Mouse (Mus musculus) embryonic facial prominence, embryonic 15.5 days (tissue): Measurements from ENCODE around the gene Klhdc8a. TPM values are rescaled to one million over a fixed set of nuclear protein-coding genes. Genes with fewer than 3 reads are reported as not detected.

Experiments
- ATAC-seq: fragments of 200-750 bp; cut with Nextera tagmentation; 2 replicates; pipeline ENCODE4 v1.8.0; 2017; ENCODE audit warnings: low read depth, moderate TSS enrichment; ENCODE audit not compliant: insufficient number of reproducible peaks, low FRiP score, low TSS enrichment
- H3K27ac ChIP-seq: fragments of 300-500 bp; sonication (generic); replicated peaks from 2 replicates; pipeline ENCODE4 v1.5.1; 2015; ENCODE audit warnings: mild to moderate bottlenecking, inconsistent platforms
- H3K27me3 ChIP-seq: fragments of 300-500 bp; sonication (generic); 2 replicates; pipeline ENCODE4 v1.6.1; 2015; ENCODE audit warnings: inconsistent platforms
- H3K36me3 ChIP-seq: fragments of 300-500 bp; sonication (generic); 2 replicates; pipeline ENCODE4 v1.6.1; 2015; ENCODE audit warnings: mild to moderate bottlenecking, inconsistent platforms
- H3K4me1 ChIP-seq: fragments of 300-500 bp; sonication (generic); 2 replicates; pipeline ENCODE4 v1.6.1; 2015; ENCODE audit warnings: inconsistent platforms
- H3K4me2 ChIP-seq: fragments of 300-500 bp; sonication (generic); replicated peaks from 2 replicates; pipeline ENCODE4 v1.6.1; 2015; ENCODE audit warnings: mild to moderate bottlenecking, inconsistent platforms
- H3K4me3 ChIP-seq: fragments of 300-500 bp; sonication (generic); replicated peaks from 2 replicates; pipeline ENCODE4 v1.5.1; 2015; ENCODE audit warnings: mild to moderate bottlenecking, inconsistent platforms
- H3K9ac ChIP-seq: fragments of 300-500 bp; sonication (generic); 2 replicates; pipeline ENCODE4 v1.6.1; 2015; ENCODE audit warnings: inconsistent platforms
- H3K9me3 ChIP-seq: fragments of 300-500 bp; sonication (generic); replicated peaks from 2 replicates; pipeline ENCODE4 v1.6.1; 2016; ENCODE audit warnings: inconsistent platforms
- WGBS: fragments of 180-500 bp; shearing (Covaris S2); methylation state at CpG from one replicate; pipeline ENCODE4 v1.1.7; 2015; 5-methylcytosine and 5-hydroxymethylcytosine counted together
- polyA plus RNA-seq: library from polyadenylated mRNA; unstranded; fragments of >200 nt; fragmentation: Nextera tagmentation; extraction: Ambion mirVana; gene quantifications from 2 replicates; pipeline ENCODE4 v1.2.1, GENCODE M21; 2015

Gene Klhdc8a
- polyA plus RNA-seq, 1 experiment from 2014 or later, result 0.87 TPM

DNA sequence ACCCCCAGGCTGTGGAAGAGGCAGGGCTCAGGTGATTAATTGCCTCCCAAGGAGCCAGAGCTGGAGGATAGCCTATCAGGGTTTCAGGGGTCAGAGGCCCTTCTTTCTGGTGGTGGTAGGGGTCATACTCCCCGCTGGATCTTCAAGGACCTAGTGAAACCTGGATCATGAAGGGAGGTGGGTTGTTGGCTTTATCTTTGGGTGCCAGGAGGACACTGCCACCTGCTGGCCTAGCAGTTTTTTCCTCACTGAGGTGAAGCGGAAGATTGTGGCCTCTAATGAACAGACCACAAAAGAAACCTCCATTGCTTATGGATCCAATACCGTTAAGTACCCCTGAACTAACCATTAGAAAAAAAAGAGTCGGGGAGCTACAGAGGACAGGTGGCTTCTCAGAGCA lies 7.7 kb downstream of the Klhdc8a start:
- Histone ChIP-seq H3K9me3 (no peaks in the 10 kb centered on the region), H3K4me1 (no peaks in the 10 kb centered on the region), H3K27me3 (peaks cover 14% of the 10 kb centered on the region), H3K36me3 (no peaks in the 10 kb centered on the region), H3K4me3 (no peak overlapping the region), H3K9ac (no peak overlapping the region), H3K27ac (no peak overlapping the region), H3K4me2 (no peak overlapping the region)
- ATAC-seq, result no peak
- WGBS, result 43% methylated on average over 4 of the region's 4 CpGs

DNA sequence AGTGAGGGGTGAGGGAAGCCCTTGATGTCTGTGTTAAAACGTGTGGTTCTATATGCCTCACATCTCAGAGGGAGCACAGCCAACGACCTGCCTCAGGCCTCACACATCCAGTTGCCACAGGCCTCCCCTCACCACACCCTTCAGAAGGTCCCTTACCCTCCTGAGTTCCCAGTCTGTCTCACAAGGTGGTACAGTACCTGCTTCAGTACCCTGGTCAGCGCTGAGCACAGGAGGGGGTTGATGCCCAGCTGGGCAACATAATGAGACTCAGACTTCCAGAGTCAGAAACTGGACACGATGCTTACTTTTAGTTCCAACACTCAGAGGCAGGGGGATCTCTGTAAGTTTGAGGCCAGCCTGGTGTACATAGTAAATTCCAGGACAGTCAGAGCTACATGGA lies 8.4 kb downstream of the Klhdc8a start:
- no peak for ATAC-seq
- Histone ChIP-seq H3K9me3 (no peaks in the 10 kb centered on the region), H3K4me3 (no peak overlapping the region), H3K9ac (no peak overlapping the region), H3K36me3 (no peaks in the 10 kb centered on the region), H3K27me3 (peaks cover 11% of the 10 kb centered on the region), H3K27ac (no peak overlapping the region), H3K4me1 (no peaks in the 10 kb centered on the region), H3K4me2 (no peak overlapping the region)
- WGBS, result 19% methylated on average over 4 of the region's 4 CpGs

DNA sequence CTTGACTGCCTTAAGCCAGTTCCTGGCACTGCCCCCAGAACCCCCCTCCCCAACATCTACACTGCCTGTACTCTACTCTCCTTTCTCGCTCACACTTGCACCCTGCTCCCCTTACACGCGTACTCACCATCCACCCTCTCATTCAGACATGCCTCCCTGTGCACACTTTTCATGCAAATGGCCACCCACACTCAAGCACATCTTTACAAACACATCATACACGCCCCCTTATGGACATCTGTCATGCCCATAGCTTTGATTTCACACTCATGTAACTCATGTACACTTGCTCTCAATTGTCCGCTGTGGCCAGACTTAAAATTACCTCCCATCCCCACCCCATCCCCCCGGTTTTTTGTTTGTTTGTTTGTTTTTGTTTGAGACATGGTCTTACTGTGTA lies 9.5 kb downstream of the Klhdc8a start:
- no peak overlapping the region for H3K4me3 ChIP-seq
- no peaks in the 10 kb centered on the region for H3K9me3 ChIP-seq
- H3K27ac ChIP-seq, result no peak overlapping the region
- no peaks in the 10 kb centered on the region for H3K4me1 ChIP-seq
- no peaks in the 10 kb centered on the region for H3K36me3 ChIP-seq
- no peak overlapping the region for H3K4me2 ChIP-seq
- H3K27me3 ChIP-seq, result peaks cover 9% of the 10 kb centered on the region
- no peak for ATAC-seq
- H3K9ac ChIP-seq, result no peak overlapping the region
- WGBS, result 82% methylated on average over 6 of the region's 6 CpGs

DNA sequence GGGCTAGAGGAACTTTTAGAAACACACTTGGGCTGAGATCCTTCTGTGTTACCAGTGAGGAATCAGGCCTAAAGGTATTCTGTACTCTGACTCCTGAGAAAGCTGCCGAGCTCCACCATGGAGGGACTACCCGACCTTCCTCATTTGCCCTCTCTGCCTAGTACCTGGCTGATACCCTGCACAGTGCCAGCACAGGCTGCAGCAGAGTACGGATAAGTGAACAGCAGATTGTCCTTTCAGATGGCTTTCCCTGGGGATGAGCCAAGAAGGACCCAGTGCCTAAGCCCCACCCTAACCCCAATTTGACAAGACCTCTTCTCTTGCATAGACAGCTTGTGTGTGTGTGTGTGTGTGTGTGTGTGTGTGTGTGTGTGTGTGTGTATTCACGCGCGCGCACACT lies 10.2 kb downstream of the Klhdc8a start:
- no peak overlapping the region for H3K27ac ChIP-seq
- no peak overlapping the region for H3K9ac ChIP-seq
- peaks cover 12% of the 10 kb centered on the region for H3K27me3 ChIP-seq
- H3K9me3 ChIP-seq, result no peaks in the 10 kb centered on the region
- H3K4me3 ChIP-seq, result no peak overlapping the region
- no peaks in the 10 kb centered on the region for H3K4me1 ChIP-seq
- H3K4me2 ChIP-seq, result no peak overlapping the region
- ATAC-seq, result no peak
- H3K36me3 ChIP-seq, result no peaks in the 10 kb centered on the region
- WGBS, result 87% methylated on average over 7 of the region's 7 CpGs

DNA sequence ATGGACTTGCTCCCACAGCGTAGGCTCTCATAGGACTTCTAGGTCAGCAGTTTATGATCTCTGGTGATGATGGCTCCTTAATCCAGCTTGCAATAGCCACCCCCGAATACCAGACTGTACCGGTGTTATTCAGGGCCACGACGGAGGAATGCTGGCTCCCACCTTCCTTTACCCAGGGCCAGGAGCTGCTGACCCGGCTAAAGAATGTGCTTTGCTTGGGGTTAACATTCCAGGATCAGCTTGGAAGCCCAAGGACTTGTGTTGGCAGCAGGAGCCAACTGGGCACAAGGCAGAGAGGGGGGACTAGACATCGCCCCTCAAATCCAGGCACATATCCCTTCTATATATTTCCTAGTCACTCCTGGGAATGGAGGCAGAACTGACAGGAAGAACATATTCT lies 12.3 kb downstream of the Klhdc8a start:
- no peak for ATAC-seq

DNA sequence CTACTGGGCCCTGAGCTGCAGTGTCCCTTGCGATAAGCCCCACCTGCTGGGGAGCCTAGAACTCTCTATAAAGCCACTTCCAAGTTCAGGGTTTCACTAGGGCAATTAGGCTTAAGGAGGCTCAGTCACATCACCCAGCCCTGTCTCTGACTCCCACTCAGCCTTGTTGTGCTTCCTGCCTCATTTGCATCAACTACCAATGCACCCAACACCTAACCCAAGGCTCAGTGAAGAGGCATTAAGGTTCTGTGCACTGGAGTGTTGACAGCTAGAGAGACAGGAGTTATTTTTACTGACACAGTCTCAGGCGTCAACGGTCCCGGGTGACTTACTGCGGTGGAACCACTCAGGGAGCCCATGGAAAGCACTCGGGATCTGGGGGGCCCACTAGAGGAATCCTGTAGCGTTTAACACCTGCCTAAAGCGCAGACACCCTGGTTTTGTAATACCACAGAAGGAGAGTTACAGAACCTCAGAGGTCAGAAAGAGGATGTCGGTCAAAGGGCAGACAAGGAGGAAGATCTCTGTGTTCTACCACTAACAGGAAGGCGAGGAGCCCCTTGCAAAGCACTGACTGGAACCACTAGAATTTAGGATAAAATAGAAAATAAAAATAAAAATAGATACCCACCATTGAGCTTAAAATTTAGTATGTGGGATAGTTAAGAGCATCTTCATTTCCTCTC lies 12.9 kb downstream of the Klhdc8a start:
- Histone ChIP-seq H3K27me3 (peaks cover 31% of the 10 kb centered on the region), H3K27ac (no peak overlapping the region)
- WGBS, result 64% methylated on average over 10 of the region's 10 CpGs

More for the DNA sequence above, 12.3 kb downstream of the Klhdc8a start:
- 64% methylated on average over 7 of the region's 7 CpGs for WGBS
- no peaks in the 10 kb centered on the region for H3K36me3 ChIP-seq
- no peak overlapping the region for H3K27ac ChIP-seq
- no peaks in the 10 kb centered on the region for H3K9me3 ChIP-seq
- H3K4me2 ChIP-seq, result no peak overlapping the region
- H3K4me3 ChIP-seq, result no peak overlapping the region
- H3K27me3 ChIP-seq, result peaks cover 25% of the 10 kb centered on the region
- no peak overlapping the region for H3K9ac ChIP-seq
- H3K4me1 ChIP-seq, result peaks cover 4% of the 10 kb centered on the region; the same call in 1 of the 2 replicates

DNA sequence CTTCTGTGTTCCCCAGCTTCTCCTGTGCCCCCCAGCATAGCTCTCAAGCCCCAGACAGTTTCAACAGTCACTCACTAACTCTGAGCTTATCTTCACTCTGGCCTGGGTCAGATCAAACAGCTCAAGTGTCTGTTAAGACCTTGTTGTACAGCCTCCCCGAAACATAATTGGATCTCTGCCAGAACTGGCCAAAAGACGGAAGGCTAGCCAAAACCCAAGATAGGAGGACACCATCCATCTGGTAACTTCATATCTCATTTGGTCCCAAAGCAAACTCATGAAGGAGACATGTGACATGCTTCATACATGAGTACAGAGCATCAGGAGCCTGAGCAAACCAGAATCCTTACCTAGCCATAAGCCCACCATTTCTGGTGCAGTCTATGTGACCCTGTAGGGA lies 13.6 kb downstream of the Klhdc8a start:
- peaks cover 14% of the 10 kb centered on the region for H3K4me1 ChIP-seq
- no peak overlapping the region for H3K9ac ChIP-seq
- H3K9me3 ChIP-seq, result no peaks in the 10 kb centered on the region
- H3K4me3 ChIP-seq, result no peak overlapping the region
- peaks cover 38% of the 10 kb centered on the region for H3K27me3 ChIP-seq
- no peaks in the 10 kb centered on the region for H3K36me3 ChIP-seq
- 60% methylated on average over 2 of the region's 2 CpGs for WGBS
- no peak overlapping the region for H3K27ac ChIP-seq
- no peak overlapping the region for H3K4me2 ChIP-seq
- no peak for ATAC-seq

More for the DNA sequence above, 12.9 kb downstream of the Klhdc8a start:
- H3K4me1 ChIP-seq, result peaks cover 8% of the 10 kb centered on the region
- no peaks in the 10 kb centered on the region for H3K36me3 ChIP-seq
- no peak overlapping the region for H3K4me2 ChIP-seq
- H3K9me3 ChIP-seq, result no peaks in the 10 kb centered on the region
- no peak overlapping the region for H3K9ac ChIP-seq
- no peak for ATAC-seq
- no peak overlapping the region for H3K4me3 ChIP-seq

DNA sequence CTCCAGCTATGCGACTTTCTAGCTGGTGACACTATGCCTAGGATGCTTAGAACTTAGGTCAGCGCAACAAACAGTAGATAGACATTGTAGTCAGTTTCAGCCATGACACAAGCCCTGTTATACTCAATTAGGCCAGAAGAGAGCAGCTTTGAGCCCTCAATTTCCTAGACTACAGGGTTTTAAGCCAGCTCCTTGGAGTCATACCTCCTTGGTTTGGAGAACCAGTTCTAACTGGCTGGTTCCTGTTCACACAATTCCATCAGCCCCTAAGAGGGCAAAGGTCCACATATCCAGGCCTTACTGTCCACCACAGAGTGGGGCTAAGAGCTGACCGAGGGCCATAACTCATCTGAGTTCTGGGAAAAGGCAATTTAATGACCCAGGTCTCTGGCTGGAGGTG lies 14.3 kb downstream of the Klhdc8a start:
- no peak overlapping the region for H3K4me2 ChIP-seq
- no peaks in the 10 kb centered on the region for H3K9me3 ChIP-seq
- no peak overlapping the region for H3K27ac ChIP-seq
- 61% methylated on average over 3 of the region's 3 CpGs for whole genome bisulfite sequencing
- H3K27me3 ChIP-seq, result peaks cover 43% of the 10 kb centered on the region
- peaks cover 19% of the 10 kb centered on the region for H3K4me1 ChIP-seq
- ATAC-seq, result no peak
- H3K9ac ChIP-seq, result no peak overlapping the region
- no peak overlapping the region for H3K4me3 ChIP-seq
- no peaks in the 10 kb centered on the region for H3K36me3 ChIP-seq

DNA sequence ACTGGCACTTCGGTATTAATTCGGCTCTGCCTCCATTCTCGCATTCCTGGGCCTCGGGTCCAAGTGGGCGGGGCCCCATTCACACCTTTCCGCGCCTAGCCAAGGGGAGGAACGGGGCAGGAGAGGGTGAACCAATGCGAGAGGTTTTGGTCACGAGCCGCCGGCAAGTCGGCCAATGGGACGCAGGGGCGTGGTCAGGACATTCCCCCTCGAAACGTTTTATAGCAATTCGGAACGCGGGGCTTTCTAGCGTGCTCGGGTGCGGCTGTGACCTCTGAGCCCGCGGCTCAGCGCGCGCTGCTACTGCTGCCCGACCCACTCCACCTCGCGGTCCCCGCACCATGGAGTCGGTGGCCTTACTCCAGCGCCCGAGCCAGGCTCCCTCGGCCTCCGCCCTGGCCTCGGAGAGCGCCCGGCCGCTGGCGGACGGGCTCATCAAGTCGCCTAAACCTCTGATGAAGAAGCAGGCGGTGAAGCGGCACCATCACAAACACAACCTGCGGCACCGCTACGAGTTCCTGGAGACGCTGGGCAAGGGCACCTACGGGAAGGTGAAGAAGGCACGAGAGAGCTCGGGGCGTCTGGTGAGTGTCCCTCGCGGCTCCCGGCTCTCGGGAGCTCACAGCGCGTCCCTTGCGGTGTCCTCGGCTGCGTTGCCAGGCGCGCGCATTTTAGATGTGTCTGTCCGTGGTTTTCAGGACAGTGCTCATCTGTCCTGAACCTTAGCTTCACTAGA lies 17.6 kb downstream of the Klhdc8a start, which contains the start of gene Nuak2:
Gene Nuak2, plus strand, starts transcription at position 238 of the 736 bp plus-strand sequence.
- Histone ChIP-seq H3K27ac (peak within 1 kb of the TSS; percentile 22; the same call in 1 of the 2 replicates), H3K4me3 (peak within 1 kb of the TSS; percentile 59), H3K9me3 (no peaks in the 10 kb centered on the region), H3K4me1 (peaks cover 34% of the 10 kb centered on the region), H3K4me2 (peak within 1 kb of the TSS; percentile 97), H3K36me3 (no peaks in the 10 kb centered on the region), H3K27me3 (peaks cover 39% of the 10 kb centered on the region), H3K9ac (peak within 1 kb of the TSS; percentile 48; the same call in 1 of the 2 replicates)
- ATAC-seq, result peak; percentile 63
- WGBS, result under 1% methylated on average over 67 of the region's 67 CpGs

DNA sequence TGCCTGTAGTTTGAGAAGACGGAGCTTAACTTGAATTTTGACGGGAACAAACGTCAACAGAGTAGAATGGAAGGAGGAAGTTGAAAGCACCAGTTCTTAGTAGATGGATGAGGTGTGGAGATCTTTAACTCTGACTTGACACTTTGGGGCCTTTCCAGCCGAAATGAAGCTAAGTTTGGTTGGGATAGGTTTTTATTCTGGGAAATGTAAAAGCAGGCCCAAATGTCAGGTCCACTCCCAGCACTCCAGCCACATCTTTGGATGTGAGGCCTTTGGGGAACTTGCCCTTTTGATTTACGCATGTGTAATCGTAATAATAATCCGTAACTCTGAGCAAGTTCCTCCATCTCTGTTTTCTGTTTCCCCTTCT lies 18.2 kb downstream of the Klhdc8a start:
- WGBS, result 39% methylated on average over 7 of the region's 7 CpGs
- Histone ChIP-seq H3K4me3 (peak overlapping the region; percentile 59), H3K27ac (peak overlapping the region; percentile 22; the same call in 1 of the 2 replicates), H3K27me3 (peaks cover 39% of the 10 kb centered on the region), H3K9ac (0 out of 2 replicates have a peak overlapping the region, but pooled peaks have one; percentile 48), H3K4me1 (peaks cover 34% of the 10 kb centered on the region), H3K9me3 (no peaks in the 10 kb centered on the region), H3K4me2 (peak overlapping the region; percentile 97), H3K36me3 (no peaks in the 10 kb centered on the region)
- ATAC-seq, result no peak

DNA sequence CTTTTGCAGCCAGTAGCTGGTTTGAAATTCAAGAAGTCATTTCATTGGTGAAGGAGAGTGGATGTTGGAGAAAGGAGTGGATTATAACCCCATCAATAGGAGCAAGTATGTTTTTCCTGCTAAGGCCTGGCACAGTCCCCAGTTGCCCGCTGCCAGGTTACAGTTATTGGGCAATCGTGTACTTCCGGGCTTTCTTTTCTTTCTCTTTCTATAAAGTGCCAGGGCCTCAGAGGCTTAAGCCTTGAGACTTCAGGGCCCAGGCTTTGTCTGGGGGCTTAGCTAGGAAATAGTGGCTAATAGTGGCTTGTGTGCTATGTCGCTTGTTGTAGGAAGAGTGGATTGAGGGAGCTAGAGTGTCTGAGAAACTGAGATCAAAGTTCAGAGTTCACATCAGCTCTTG lies 19.0 kb downstream of the Klhdc8a start:
- no peaks in the 10 kb centered on the region for H3K36me3 ChIP-seq
- H3K27ac ChIP-seq, result 0 out of 2 replicates have a peak overlapping the region, but pooled peaks have one; percentile 34
- H3K9me3 ChIP-seq, result no peaks in the 10 kb centered on the region
- no peak for ATAC-seq
- H3K27me3 ChIP-seq, result peaks cover 39% of the 10 kb centered on the region
- peak overlapping the region; percentile 97 for H3K4me2 ChIP-seq
- no peak overlapping the region for H3K4me3 ChIP-seq
- WGBS, result 77% methylated on average over 4 of the region's 4 CpGs
- H3K4me1 ChIP-seq, result peaks cover 37% of the 10 kb centered on the region
- no peak overlapping the region for H3K9ac ChIP-seq
